Mouse (Mus musculus) layer of hippocampus, postnatal 25 days (tissue): Measurements from ENCODE around the gene Slc4a8. TPM values are rescaled to one million over a fixed set of nuclear protein-coding genes. Genes with fewer than 3 reads are reported as not detected.
"Not testable (repeated sequence)": the region's sequence is repeated elsewhere in the genome, so short reads cannot be mapped to it uniquely, and the experiment has no call there.

Experiments
- DNase-seq, 2 experiments: peaks; one replicate each; pipeline ENCODE4 v3.0.0; 2022; ENCODE audit warnings: mixed read lengths in 2 of 2, low spot score in 1 of 2; ENCODE audit errors: extremely low spot score in 1 of 2
- total RNA-seq, 2 experiments: library from RNA; stranded (reverse); gene quantifications; 2 replicates each; pipeline ENCODE4 v1.2.3; 2021

The Slc4a8 gene
- total RNA-seq, 2 experiments from 2014 or later: 78.0 to 78.8 TPM

GRCm38 (mm10) chr15:100822370-100822769 is 60.8 kb downstream of the Slc4a8 start:
- DNase-seq: not testable (repeated sequence)

DNA sequence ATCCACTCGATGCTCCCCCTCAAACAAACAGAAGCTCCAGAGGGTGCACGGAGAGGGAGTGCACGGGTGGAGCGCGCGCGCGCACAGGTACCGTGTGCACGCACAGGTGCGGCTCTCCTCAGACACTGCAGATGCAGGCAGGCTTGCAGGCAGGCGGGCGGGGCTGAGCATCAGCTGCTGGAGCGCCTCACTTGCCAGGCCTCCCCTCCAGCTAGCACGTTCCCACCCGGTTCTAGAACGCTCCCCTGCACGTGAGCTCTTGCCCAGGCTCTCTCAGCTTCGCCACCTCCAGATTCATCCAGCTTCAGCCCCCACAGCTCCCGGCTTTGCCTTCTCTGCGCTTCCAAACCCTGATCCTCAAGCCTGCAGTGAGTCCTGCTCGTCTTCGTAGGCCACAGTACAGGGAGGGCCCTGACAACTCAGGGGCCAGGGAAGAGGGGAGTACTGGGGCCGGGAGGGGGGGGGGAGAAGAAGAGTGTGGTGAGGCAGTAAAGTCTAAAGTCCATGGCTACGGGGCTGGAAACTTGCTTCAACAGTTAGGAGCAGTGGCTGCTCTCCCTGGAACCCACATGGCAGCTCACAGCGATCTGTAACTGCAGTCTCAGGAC is 63.8 kb downstream of the Slc4a8 start:
- DNase-seq: peak; percentile 34 to 40

- DNase-seq: no peak
These were observed 64.5 kb downstream of the Slc4a8 start for GRCm38 (mm10) chr15:100826076-100826475.

- peak in 1 of 2 experiments; percentile 50 for DNase-seq
These were observed 68.2 kb downstream of the Slc4a8 start for GRCm38 (mm10) chr15:100829775-100830174.

DNA sequence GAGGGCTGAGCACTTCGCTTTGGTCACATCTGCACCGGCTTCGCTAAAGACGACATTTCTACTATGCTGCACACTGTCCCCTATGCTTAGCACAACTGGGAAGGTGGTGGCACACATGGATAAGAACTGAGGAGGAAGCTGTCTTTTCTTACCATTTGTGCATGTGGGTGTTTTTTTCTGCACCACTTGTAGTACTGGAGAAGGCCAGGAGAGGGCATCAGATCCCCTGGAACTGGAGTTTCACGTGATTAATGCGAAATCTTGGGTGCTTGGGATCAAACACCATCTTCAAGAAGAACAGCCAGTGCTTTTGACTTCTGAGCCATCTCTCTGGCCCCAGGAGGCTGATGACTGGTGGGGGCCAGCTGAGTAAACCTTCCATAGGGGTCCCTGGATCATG is 69.1 kb downstream of the Slc4a8 start:
- DNase-seq: peak in 1 of 2 experiments; percentile 54

DNA sequence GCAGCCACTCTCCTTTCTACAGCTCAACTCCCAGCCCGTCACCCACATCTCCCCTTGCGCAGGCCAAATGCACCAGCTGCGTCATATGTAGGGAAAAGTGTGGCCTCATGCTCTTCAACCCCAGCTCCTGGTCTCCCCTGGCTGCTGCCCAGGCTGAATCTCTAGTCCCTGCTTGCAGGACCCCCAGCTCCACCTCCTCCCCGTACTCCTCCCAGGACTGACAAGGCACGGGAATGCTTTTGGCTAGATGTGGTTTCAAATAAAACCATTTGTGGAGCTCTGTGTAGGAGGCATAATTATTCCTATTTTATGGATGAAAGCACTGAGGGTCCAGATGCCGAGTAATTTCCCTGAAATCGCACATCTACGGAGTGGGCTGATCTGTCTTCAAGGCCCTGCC is 70.6 kb downstream of the Slc4a8 start:
- DNase-seq: peak in 1 of 2 experiments; percentile 49

- DNase-seq: no peak
These were observed 71.2 kb downstream of the Slc4a8 start for GRCm38 (mm10) chr15:100832784-100833183.

DNA sequence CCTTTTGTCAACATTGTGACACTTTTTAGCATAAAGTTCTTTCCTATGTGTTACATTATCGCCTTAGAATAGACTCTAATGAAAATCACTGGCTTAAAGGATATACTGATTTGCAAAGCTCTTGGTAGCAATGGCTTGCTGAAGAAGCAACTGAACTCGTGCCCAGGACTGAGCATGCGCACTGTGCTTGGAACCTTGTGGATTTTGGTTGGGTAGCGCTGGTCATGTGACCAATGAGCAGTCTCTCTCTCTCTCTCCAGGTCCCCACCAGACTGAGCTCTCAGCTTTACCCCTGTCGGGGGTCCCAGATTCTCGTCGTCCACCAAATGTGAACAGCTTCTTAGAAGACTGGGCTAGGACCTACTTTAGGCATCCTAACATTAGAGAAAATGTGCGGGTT is 75.2 kb downstream of the Slc4a8 start:
- DNase-seq: no peak

DNA sequence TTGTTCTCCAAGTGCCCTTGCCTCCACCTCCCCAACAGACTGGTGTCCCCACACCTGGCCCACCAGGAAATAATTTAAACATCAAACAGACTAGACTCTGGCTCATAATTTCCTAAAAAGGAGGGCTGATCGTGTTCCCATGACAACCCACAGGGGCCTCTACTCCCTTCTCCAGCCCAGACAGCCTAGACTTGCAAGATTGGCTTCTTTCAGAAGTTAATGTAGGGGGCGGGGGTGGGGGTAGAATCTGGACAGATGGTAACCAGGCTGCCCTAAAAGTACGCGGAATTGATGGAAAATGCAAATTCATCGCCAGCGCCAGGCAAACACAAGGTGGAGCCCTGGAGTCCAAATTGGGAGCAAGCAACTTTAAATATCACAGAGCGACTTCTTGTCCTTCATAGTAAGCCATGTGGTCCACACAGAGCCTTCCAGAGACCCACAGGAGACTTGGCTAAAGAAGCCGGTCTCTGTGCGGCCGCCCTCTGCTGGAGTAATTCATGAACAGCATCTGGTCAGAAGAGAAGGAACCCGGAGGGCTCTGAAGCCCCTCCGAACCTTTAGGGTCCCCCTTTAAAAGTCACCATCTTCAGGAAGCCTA is 77.2 kb downstream of the Slc4a8 start:
- DNase-seq: peak in 1 of 2 experiments; percentile 56

DNA sequence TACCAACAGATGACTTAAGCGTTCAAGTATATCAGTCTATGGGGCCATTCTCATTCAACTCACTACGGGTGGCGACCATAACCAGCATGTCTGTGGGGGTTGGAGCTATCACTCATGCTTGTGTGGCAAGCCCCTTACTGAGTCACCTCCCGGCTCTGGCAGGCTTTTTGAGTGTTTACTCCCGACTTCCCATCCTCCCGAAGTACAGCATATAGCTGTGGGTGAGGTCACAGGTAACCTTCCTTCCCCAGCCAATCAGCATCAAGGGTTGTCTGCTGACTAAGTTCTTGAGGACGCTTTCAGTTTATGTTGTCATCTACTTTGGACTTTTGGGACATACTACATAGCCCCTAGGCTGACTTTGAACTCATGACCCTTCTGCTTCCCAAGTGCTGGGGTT is 82.8 kb downstream of the Slc4a8 start:
- no peak for DNase-seq

- no peak for DNase-seq
These were observed 83.7 kb downstream of the Slc4a8 start for GRCm38 (mm10) chr15:100845049-100845879.

- no peak for DNase-seq
These were observed 85.6 kb downstream of the Slc4a8 start for GRCm38 (mm10) chr15:100847193-100847592.

DNA sequence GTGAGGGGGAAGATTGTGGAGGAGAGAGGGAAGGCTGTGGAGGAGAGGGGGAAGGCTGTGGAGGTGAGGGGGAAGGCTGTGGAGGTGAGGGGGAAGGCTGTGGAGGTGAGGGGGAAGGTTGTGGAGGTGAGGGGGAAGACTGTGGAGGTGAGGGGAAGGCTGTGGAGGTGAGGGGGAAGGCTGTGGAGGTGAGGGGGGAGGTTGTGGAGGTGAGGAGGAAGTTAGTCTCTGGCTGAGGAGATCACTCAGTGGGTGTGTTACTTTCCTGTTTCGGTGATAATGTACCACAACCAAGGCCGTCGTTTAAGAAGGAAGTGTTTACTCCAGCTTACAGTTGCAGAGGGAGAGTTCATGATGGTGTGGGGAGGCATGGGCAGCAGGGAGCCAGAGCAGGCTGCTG is 96.0 kb downstream of the Slc4a8 start:
- DNase-seq: no peak

DNA sequence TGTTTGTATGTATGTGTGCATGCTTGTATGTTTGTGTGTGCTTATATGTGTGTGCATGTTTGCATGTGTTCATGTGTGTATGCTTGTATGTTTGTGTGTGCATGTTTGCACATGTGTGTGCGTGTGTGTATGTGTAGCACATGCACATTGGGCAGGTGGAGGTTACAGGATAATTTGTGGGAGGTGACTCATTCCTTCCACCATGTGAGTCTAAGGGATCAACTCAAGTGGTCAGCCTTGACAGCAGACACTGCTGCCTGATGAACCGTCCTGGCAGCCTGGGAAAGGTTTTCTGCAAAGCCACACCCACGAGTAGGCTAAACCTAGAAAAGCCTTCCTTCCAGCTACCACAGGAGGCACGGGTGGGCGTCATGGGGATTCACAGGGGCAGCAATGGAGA is 99.3 kb downstream of the Slc4a8 start:
- no peak for DNase-seq

DNA sequence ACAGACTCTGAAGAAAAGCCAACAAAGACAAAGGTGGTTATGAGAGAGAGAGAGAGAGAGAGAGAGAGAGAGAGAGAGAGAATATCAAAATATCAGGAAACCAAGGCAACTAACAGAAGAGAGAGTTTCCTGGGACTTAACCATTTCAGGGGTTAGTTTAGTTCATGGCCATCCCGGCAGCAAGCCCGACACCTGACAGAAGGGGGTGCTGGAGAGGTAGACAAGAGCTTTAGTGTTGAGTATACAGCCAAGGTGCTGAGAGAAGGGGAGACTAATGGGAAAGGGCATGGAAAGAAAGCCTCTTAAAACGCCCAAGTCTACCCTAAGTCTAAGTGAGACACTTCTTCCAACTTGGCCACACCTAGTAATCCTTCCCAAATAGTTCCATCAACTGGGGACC is 104.0 kb downstream of the Slc4a8 start:
- no peak for DNase-seq

DNA sequence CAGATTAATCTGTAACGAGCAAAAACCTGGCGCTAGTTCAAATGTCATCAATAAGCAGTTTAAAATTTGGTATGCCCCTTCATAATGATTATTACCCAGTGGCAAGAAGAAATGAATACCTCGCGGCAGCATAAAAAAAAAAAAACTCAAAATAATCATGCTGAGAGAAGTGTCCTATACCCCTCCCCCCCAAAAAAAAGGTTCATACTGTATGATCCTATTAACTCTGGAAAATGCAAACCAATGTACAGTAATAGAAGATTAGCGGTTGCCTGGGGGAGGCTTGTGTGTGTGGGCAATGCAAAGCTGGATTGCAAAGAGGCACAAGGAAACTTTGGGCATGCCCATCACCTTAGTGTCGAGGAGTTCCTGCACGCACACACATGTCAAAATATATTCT is 108.0 kb downstream of the Slc4a8 start, which contains the start of gene Scn8a:
Gene Scn8a, plus strand, starts transcription at position 301 of the 400 bp plus-strand sequence.
- DNase-seq: no peak

GRCm38 (mm10) chr15:100870001-100870774 is 108.6 kb downstream of the Slc4a8 start:
- DNase-seq: peak; percentile 74 to 75

- DNase-seq: peak in 1 of 2 experiments; percentile 61
These were observed 109.2 kb downstream of the Slc4a8 start for GRCm38 (mm10) chr15:100870775-100871106.

GRCm38 (mm10) chr15:100871107-100872011 is 109.8 kb downstream of the Slc4a8 start:
- DNase-seq: peak in 1 of 2 experiments; percentile 59

DNA sequence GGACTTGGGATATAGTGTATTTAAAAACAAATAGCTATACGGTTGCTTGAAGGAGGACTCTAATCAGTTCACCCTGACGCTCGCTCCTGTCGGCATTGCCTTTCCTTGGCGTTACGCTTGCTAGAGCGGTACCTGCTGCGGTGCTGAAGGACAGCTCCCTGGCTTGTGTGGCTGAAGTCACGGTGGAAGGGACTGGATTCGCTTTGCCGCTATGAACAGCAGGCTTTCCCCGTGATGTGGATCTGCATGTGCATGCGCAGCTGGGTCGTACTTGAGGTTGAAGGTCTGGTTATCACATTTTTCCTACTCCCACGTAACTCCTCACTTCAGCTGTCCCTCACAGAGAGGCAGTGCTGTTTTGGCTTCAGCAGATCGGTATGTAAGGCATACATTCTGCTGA is 111.6 kb downstream of the Slc4a8 start:
- DNase-seq: peak in 1 of 2 experiments; percentile 54
